Mouse (Mus musculus): ENCODE data around the gene Fxyd7. TPM values are rescaled to one million over a fixed set of nuclear protein-coding genes. Genes with fewer than 3 reads are reported as not detected.
A peak's percentile ranks its signal among the peaks of the same experiment; 100 is the strongest.

Gene Fxyd7
- 1 to 10 TPM in 1 of 2 experiments, under 1 TPM in 1; 0.98 to 2.4 TPM for total RNA-seq (2021)

- DNase-seq, result peak; percentile 27
Observed at GRCm38 (mm10) chr7:31051321-31052021, at the start of gene Fxyd7. Gene Fxyd7, minus strand, starts transcription at chr7:31051467.

- no peak for DNase-seq
Observed at GRCm38 (mm10) chr7:31100786-31101185, 49.5 kb upstream of the Fxyd7 start.

GRCm38 (mm10) chr7:31099612-31099982, 48.3 kb upstream of the Fxyd7 start:
- DNase-seq, result no peak

GRCm38 (mm10) chr7:31098697-31099611, 47.7 kb upstream of the Fxyd7 start:
- peak; percentile 47 for DNase-seq

GRCm38 (mm10) chr7:31097583-31098248, 46.4 kb upstream of the Fxyd7 start:
- DNase-seq, result peak; percentile 95

- DNase-seq, result no peak
Observed at GRCm38 (mm10) chr7:31096892-31097564, 45.8 kb upstream of the Fxyd7 start.

GRCm38 (mm10) chr7:31094774-31095501, 43.7 kb upstream of the Fxyd7 start:
- no peak for DNase-seq

- no peak for DNase-seq
Observed at GRCm38 (mm10) chr7:31089721-31090120, 38.5 kb upstream of the Fxyd7 start.

- no peak for DNase-seq
Observed at GRCm38 (mm10) chr7:31088206-31088605, 36.9 kb upstream of the Fxyd7 start.

GRCm38 (mm10) chr7:31087262-31087661, 36.0 kb upstream of the Fxyd7 start:
- DNase-seq, result no peak

GRCm38 (mm10) chr7:31086175-31086755, 35.0 kb upstream of the Fxyd7 start:
- DNase-seq, result no peak

- DNase-seq, result peak; percentile 46
Observed at GRCm38 (mm10) chr7:31085171-31085570, 33.9 kb upstream of the Fxyd7 start.

- no peak for DNase-seq
Observed at GRCm38 (mm10) chr7:31084140-31084539, 32.9 kb upstream of the Fxyd7 start.

- DNase-seq, result peak; percentile 73
Observed at GRCm38 (mm10) chr7:31082831-31083588, 31.7 kb upstream of the Fxyd7 start.

- DNase-seq, result no peak
Observed at GRCm38 (mm10) chr7:31082106-31082505, 30.8 kb upstream of the Fxyd7 start.

GRCm38 (mm10) chr7:31081106-31081505, 29.8 kb upstream of the Fxyd7 start:
- DNase-seq, result no peak

GRCm38 (mm10) chr7:31080611-31081010, 29.3 kb upstream of the Fxyd7 start:
- DNase-seq, result no peak

GRCm38 (mm10) chr7:31079670-31080069, 28.4 kb upstream of the Fxyd7 start:
- no peak for DNase-seq

- peak; percentile 62 for DNase-seq
Observed at GRCm38 (mm10) chr7:31077885-31078445, 26.7 kb upstream of the Fxyd7 start.

GRCm38 (mm10) chr7:31077470-31077869, 26.2 kb upstream of the Fxyd7 start:
- DNase-seq, result no peak

Data from heart, postnatal 4 days (tissue).